Mouse (Mus musculus) heart, embryonic 15.5 days (tissue): ENCODE data around the gene Smco4. TPM values are rescaled to one million over a fixed set of nuclear protein-coding genes. Genes with fewer than 3 reads are reported as not detected.
A peak's percentile ranks its signal among the peaks of the same experiment; 100 is the strongest.

ENCODE experiments used
- ATAC-seq: fragments of 200-750 bp; cut with Nextera tagmentation; replicated peaks from 2 replicates; pipeline ENCODE4 v1.8.0; 2017; ENCODE audit warnings: low read depth, moderate TSS enrichment; ENCODE audit not compliant: insufficient number of reproducible peaks, insufficient read depth, low FRiP score
- H3K27ac ChIP-seq: fragments of 300-500 bp; sonication (generic); 2 replicates; pipeline ENCODE4 v1.5.1; 2015; ENCODE audit warnings: mild to moderate bottlenecking, inconsistent platforms
- H3K27me3 ChIP-seq: fragments of 300-500 bp; sonication (generic); 2 replicates; pipeline ENCODE4 v1.6.1; 2015; ENCODE audit warnings: inconsistent platforms
- H3K36me3 ChIP-seq: fragments of 300-500 bp; sonication (generic); 2 replicates; pipeline ENCODE4 v1.6.1; 2015; ENCODE audit warnings: mild to moderate bottlenecking, inconsistent platforms
- H3K4me1 ChIP-seq: fragments of 300-500 bp; sonication (generic); replicated peaks from 2 replicates; pipeline ENCODE4 v1.6.1; 2015; ENCODE audit warnings: inconsistent platforms
- H3K4me2 ChIP-seq: fragments of 300-500 bp; sonication (generic); 2 replicates; pipeline ENCODE4 v1.6.1; 2015; ENCODE audit warnings: inconsistent platforms, mild to moderate bottlenecking, moderate library complexity
- H3K4me3 ChIP-seq: fragments of 300-500 bp; sonication (generic); 2 replicates; pipeline ENCODE4 v1.5.1; 2015; ENCODE audit warnings: mild to moderate bottlenecking, inconsistent platforms
- H3K9ac ChIP-seq: fragments of 300-500 bp; sonication (generic); 2 replicates; pipeline ENCODE4 v1.6.1; 2015; ENCODE audit warnings: mild to moderate bottlenecking, inconsistent platforms
- H3K9me3 ChIP-seq: fragments of 300-500 bp; sonication (generic); replicated peaks from 2 replicates; pipeline ENCODE4 v1.6.1; 2016; ENCODE audit warnings: inconsistent platforms
- whole genome bisulfite sequencing: fragments of 180-500 bp; shearing (Covaris S2); methylation state at CpG from one replicate; pipeline ENCODE4 v1.1.7; 2015; ENCODE audit warnings: mixed read lengths; 5-methylcytosine and 5-hydroxymethylcytosine counted together
- polyA plus RNA-seq: library from polyadenylated mRNA; unstranded; fragments of >200 nt; fragmentation: Nextera tagmentation; extraction: Ambion mirVana; gene quantifications from 2 replicates; pipeline ENCODE4 v1.2.1, GENCODE M21; 2015

The Smco4 gene
- 2.1 and 2.2 TPM in 2 replicates for polyA plus RNA-seq

DNA sequence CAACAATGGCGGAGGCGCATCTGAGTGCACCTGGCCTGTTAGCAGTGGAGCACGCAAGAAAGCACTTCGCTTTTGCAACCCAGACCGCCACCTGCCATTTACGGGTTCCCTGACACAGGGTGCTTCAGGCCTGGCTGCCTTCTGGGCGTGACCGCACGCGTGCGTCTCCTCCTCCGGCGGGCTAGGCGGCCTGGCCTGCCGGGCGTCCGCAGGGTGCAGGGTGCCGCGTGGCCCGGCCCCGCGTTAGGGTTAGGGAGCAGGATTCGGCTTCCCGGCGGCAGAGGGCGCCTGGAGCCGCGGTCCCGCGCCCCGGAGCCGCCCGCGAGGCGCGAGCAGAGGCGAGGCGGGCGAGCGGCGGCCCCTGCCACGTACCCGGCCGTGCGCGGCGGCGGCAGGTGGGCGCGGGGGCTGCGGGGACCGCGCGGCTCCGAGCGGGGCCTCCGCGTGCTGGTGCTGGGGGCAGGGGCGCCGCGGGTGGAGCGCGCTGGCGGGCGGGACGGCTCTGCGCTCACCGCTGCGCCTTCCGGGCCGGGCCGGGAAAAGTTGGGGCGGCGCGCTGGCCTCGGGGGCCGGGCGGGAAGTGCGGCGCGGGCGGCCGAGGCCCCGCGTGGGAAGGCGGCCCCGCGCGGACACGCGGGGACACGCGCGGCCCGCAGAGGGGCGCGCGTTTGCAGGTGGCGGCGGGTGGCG, at the start of gene Smco4:
Gene Smco4 (plus strand): TSS at position 198 of the 690 bp plus-strand sequence.
- Histone ChIP-seq H3K9me3 (no peaks in the 10 kb centered on the region), H3K36me3 (no peaks in the 10 kb centered on the region), H3K9ac (peak within 1 kb of the TSS; percentile 89), H3K27me3 (peaks cover 5% of the 10 kb centered on the region; the same call in 1 of the 2 replicates), H3K27ac (peak within 1 kb of the TSS; percentile 39), H3K4me3 (peak within 1 kb of the TSS; percentile 85), H3K4me2 (peak within 1 kb of the TSS; percentile 91), H3K4me1 (peaks cover 27% of the 10 kb centered on the region)
- peak; percentile 88 for ATAC-seq
- WGBS = 2% methylated on average over 46 of the region's 101 CpGs

GRCm38 (mm10) chr9:15447397-15447796, 45.8 kb upstream of the Smco4 start:
- H3K36me3 ChIP-seq = no peaks in the 10 kb centered on the region
- WGBS = 59% methylated on average over 2 of the region's 2 CpGs

GRCm38 (mm10) chr9:15450921-15451320, 42.3 kb upstream of the Smco4 start:
- no peaks in the 10 kb centered on the region for H3K36me3 ChIP-seq
- H3K27ac ChIP-seq = no peak overlapping the region
- 57% methylated on average over 5 of the region's 5 CpGs for WGBS
- H3K9me3 ChIP-seq = no peaks in the 10 kb centered on the region
- no peaks in the 10 kb centered on the region for H3K27me3 ChIP-seq
- ATAC-seq = no peak
- H3K4me1 ChIP-seq = no peaks in the 10 kb centered on the region
- no peak overlapping the region for H3K9ac ChIP-seq
- H3K4me2 ChIP-seq = no peak overlapping the region
- H3K4me3 ChIP-seq = no peak overlapping the region

More at GRCm38 (mm10) chr9:15447397-15447796, 45.8 kb upstream of the Smco4 start:
- ATAC-seq = no peak
- H3K27me3 ChIP-seq = no peaks in the 10 kb centered on the region
- no peaks in the 10 kb centered on the region for H3K9me3 ChIP-seq
- H3K4me1 ChIP-seq = no peaks in the 10 kb centered on the region
- no peak overlapping the region for H3K27ac ChIP-seq
- H3K4me2 ChIP-seq = no peak overlapping the region
- no peak overlapping the region for H3K4me3 ChIP-seq
- H3K9ac ChIP-seq = no peak overlapping the region

DNA sequence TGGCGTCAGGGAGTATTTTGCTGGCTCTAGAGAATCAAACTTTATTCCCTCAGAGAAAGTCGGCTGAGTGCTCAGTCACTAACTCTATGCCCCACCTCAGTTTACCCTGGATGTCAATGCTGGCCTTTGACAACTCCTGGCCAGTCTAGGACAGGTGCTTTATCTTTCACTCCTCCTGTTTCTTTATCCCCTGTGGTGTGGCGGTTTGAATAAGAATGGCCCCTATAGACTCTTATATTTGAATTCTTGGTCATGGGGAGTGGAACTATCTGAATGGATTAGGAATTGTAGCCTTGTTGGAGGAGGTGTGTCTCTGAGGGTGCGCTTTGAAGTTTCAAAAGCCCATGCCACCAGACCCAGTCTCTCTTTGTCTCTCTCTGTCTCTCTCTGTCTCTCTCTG, 21.0 kb upstream of the Smco4 start:
- Histone ChIP-seq H3K27ac (no peak overlapping the region), H3K9ac (no peak overlapping the region), H3K4me3 (no peak overlapping the region), H3K9me3 (no peaks in the 10 kb centered on the region), H3K36me3 (no peaks in the 10 kb centered on the region), H3K27me3 (no peaks in the 10 kb centered on the region), H3K4me1 (no peaks in the 10 kb centered on the region), H3K4me2 (no peak overlapping the region)
- ATAC-seq = no peak
- WGBS = 65% methylated on average over 4 of the region's 4 CpGs

DNA sequence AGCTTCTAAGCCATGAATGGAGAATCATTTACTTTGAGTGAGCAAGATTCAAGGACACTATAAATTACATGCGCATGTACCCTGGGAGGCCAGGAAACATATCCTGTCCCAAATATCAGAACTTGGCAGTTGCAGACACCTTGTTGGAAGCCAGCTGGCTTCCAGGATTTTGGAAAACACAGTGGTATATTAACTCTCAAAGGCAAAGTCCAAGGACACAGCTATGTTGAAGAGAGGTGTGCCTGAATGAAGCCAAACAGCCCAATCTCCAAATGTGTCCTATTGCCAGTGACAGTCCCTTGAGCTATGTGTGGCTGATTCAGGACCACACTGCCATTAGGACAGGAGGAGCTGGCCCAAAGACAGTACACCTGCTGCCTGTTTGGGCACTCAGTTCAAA, 20.0 kb upstream of the Smco4 start:
- Histone ChIP-seq H3K4me1 (no peaks in the 10 kb centered on the region), H3K9me3 (no peaks in the 10 kb centered on the region), H3K27ac (no peak overlapping the region), H3K36me3 (no peaks in the 10 kb centered on the region), H3K4me2 (no peak overlapping the region), H3K9ac (no peak overlapping the region), H3K27me3 (no peaks in the 10 kb centered on the region), H3K4me3 (no peak overlapping the region)
- ATAC-seq = no peak
- 85% methylated on average over 1 of the region's 1 CpGs for WGBS

- 77% methylated on average over 10 of the region's 10 CpGs for WGBS
- H3K4me3 ChIP-seq = no peak overlapping the region
- no peak overlapping the region for H3K4me2 ChIP-seq
- H3K27me3 ChIP-seq = no peaks in the 10 kb centered on the region
- no peak overlapping the region for H3K27ac ChIP-seq
- no peak for ATAC-seq
- H3K9ac ChIP-seq = no peak overlapping the region
- no peaks in the 10 kb centered on the region for H3K9me3 ChIP-seq
- no peaks in the 10 kb centered on the region for H3K4me1 ChIP-seq
- H3K36me3 ChIP-seq = no peaks in the 10 kb centered on the region
These were observed 15.7 kb upstream of the Smco4 start for GRCm38 (mm10) chr9:15477556-15477955.

GRCm38 (mm10) chr9:15487682-15488424, 5.4 kb upstream of the Smco4 start:
- Histone ChIP-seq H3K4me3 (no peak overlapping the region), H3K9me3 (no peaks in the 10 kb centered on the region), H3K36me3 (no peaks in the 10 kb centered on the region), H3K9ac (no peak overlapping the region), H3K27ac (no peak overlapping the region), H3K4me1 (peaks cover 8% of the 10 kb centered on the region), H3K27me3 (peaks cover 2% of the 10 kb centered on the region; the same call in 1 of the 2 replicates), H3K4me2 (no peak overlapping the region)
- no peak for ATAC-seq
- WGBS = 45% methylated on average over 2 of the region's 2 CpGs

GRCm38 (mm10) chr9:15489293-15489692, 3.9 kb upstream of the Smco4 start:
- no peak for ATAC-seq
- peaks cover 5% of the 10 kb centered on the region; the same call in 1 of the 2 replicates for H3K27me3 ChIP-seq
- H3K9ac ChIP-seq = no peak overlapping the region
- H3K9me3 ChIP-seq = no peaks in the 10 kb centered on the region
- no peak overlapping the region for H3K4me3 ChIP-seq
- no peak overlapping the region for H3K27ac ChIP-seq
- no peak overlapping the region for H3K4me2 ChIP-seq
- H3K4me1 ChIP-seq = peaks cover 15% of the 10 kb centered on the region
- H3K36me3 ChIP-seq = no peaks in the 10 kb centered on the region

- Histone ChIP-seq H3K9ac (no peak overlapping the region), H3K27ac (no peak overlapping the region), H3K27me3 (peaks cover 5% of the 10 kb centered on the region; the same call in 1 of the 2 replicates), H3K4me2 (no peak overlapping the region), H3K4me1 (peaks cover 18% of the 10 kb centered on the region), H3K4me3 (no peak overlapping the region), H3K36me3 (no peaks in the 10 kb centered on the region), H3K9me3 (no peaks in the 10 kb centered on the region)
- WGBS = 68% methylated on average over 8 of the region's 8 CpGs
- ATAC-seq = no peak
These were observed 2.7 kb upstream of the Smco4 start for GRCm38 (mm10) chr9:15490331-15491100.

GRCm38 (mm10) chr9:15491686-15492085, 1.5 kb upstream of the Smco4 start:
- Histone ChIP-seq H3K4me2 (no peak overlapping the region), H3K4me1 (peaks cover 27% of the 10 kb centered on the region), H3K9ac (no peak overlapping the region), H3K27ac (no peak overlapping the region), H3K4me3 (no peak overlapping the region), H3K27me3 (peaks cover 5% of the 10 kb centered on the region; the same call in 1 of the 2 replicates), H3K9me3 (no peaks in the 10 kb centered on the region), H3K36me3 (no peaks in the 10 kb centered on the region)
- ATAC-seq = no peak
- 87% methylated on average over 4 of the region's 4 CpGs for WGBS

GRCm38 (mm10) chr9:15492401-15492800, 831 bp upstream of the Smco4 start:
- Histone ChIP-seq H3K27me3 (peaks cover 5% of the 10 kb centered on the region; the same call in 1 of the 2 replicates), H3K4me1 (peaks cover 27% of the 10 kb centered on the region), H3K27ac (no peak overlapping the region), H3K4me3 (no peak overlapping the region), H3K4me2 (no peak overlapping the region), H3K9me3 (no peaks in the 10 kb centered on the region), H3K9ac (no peak overlapping the region), H3K36me3 (no peaks in the 10 kb centered on the region)
- ATAC-seq = no peak
- WGBS = 82% methylated on average over 9 of the region's 9 CpGs
